28 mouse cellular contexts compared by ENCODE assay signal in genomic region chr2:37511134-37511901, GRCm38 (mm10).
"Had no signal": no experiment of that assay in that cellular context is flagged by ENCODE, and none has a peak within 500 bp of the region (broad histone marks: within the 10 kb centered on the region; RNA-seq: fewer than 3 reads in every experiment).

No protein-coding gene starts in this region.

- H3K4me3 ChIP-seq: heart, adult 2 months; heart, embryonic 13.5 days; heart, embryonic 15.5 days; hindbrain, embryonic 10.5 days; hindbrain, embryonic 12.5 days; kidney, embryonic 15.5 days; layer of hippocampus, adult 2 months; limb, embryonic 13.5 days; limb, embryonic 15.5 days; liver, embryonic 12.5 days had no signal

- H3K27me3 ChIP-seq: heart, embryonic 13.5 days; heart, embryonic 15.5 days; hindbrain, embryonic 12.5 days; kidney, embryonic 15.5 days; limb, embryonic 13.5 days; limb, embryonic 15.5 days; liver, embryonic 12.5 days had no signal

- H3K9ac ChIP-seq: forebrain, postnatal 0 days; heart, embryonic 13.5 days; heart, embryonic 15.5 days; hindbrain, embryonic 12.5 days; hindbrain, embryonic 14.5 days; kidney, embryonic 15.5 days; limb, embryonic 13.5 days; limb, embryonic 15.5 days; liver, embryonic 12.5 days; liver, embryonic 14.5 days had no signal

- H3K9me3 ChIP-seq: heart, embryonic 13.5 days; heart, embryonic 15.5 days; hindbrain, embryonic 10.5 days; hindbrain, embryonic 12.5 days; kidney, embryonic 15.5 days; limb, embryonic 13.5 days; limb, embryonic 15.5 days; liver, embryonic 12.5 days had no signal

- H3K4me1 ChIP-seq: limb, embryonic 15.5 days had no signal

- H3K4me2 ChIP-seq: heart, embryonic 11.5 days; heart, embryonic 13.5 days; heart, embryonic 15.5 days; hindbrain, embryonic 12.5 days; hindbrain, embryonic 14.5 days; kidney, embryonic 15.5 days; limb, embryonic 13.5 days; limb, embryonic 15.5 days; liver, embryonic 12.5 days had no signal

- H3K27ac ChIP-seq: heart, adult 2 months; heart, embryonic 13.5 days; heart, embryonic 15.5 days; hindbrain, embryonic 10.5 days; hindbrain, embryonic 12.5 days; hindbrain, embryonic 14.5 days; kidney, embryonic 15.5 days; kidney, postnatal 0 days; layer of hippocampus, adult 2 months; limb, embryonic 13.5 days; limb, embryonic 15.5 days; liver, embryonic 12.5 days; liver, embryonic 14.5 days had no signal

- DNase-seq: forebrain, postnatal 0 days; gastrocnemius, postnatal 14 days; gastrocnemius, postnatal 36 days; heart, adult 11 months; heart, adult 2 months; heart, postnatal 4 days; kidney, adult 11 months; kidney, adult 2 months; kidney, adult 9 months; kidney, postnatal 14 days; kidney, postnatal 36 days; layer of hippocampus, adult 9-11 months; layer of hippocampus, postnatal 36 days; left cerebral cortex, postnatal 4 days had no signal

- ATAC-seq: forebrain, postnatal 0 days; hindbrain, embryonic 16.5 days; liver, embryonic 12.5 days had no signal
